Mouse (Mus musculus) heart, adult 2 months (tissue): ENCODE results near the gene Senp5. TPM values are rescaled to one million over a fixed set of nuclear protein-coding genes. Genes with fewer than 3 reads are reported as not detected.

Experiments
- DNase-seq, 2 experiments: peaks; one replicate each; pipeline ENCODE4 v3.0.0; 2021
- H3K27ac ChIP-seq: fragments of 200-600 bp; 2 replicates; pipeline ENCODE4 v1.8.1; 2022
- H3K27me3 ChIP-seq: fragments of 200-500 bp; 2 replicates; pipeline ENCODE4 v1.6.1; 2012; ENCODE audit warnings: mild to moderate bottlenecking, low read length, inconsistent platforms, mixed read lengths; ENCODE audit not compliant: control insufficient read depth, insufficient read depth
- H3K36me3 ChIP-seq: fragments of 200-500 bp; 2 replicates; pipeline ENCODE4 v1.6.1; 2012; ENCODE audit warnings: low read length, inconsistent platforms; ENCODE audit not compliant: control insufficient read depth, insufficient read depth
- H3K4me1 ChIP-seq: fragments of 200-500 bp; 2 replicates; pipeline ENCODE4 v1.6.1; 2011; ENCODE audit warnings: low read length; ENCODE audit not compliant: control insufficient read depth, insufficient read depth
- H3K4me3 ChIP-seq: fragments of 200-600 bp; 2 replicates; pipeline ENCODE4 v1.8.1; 2022
- H3K79me2 ChIP-seq: fragments of 200-500 bp; replicated peaks from 2 replicates; pipeline ENCODE4 v1.6.1; 2012; ENCODE audit warnings: mild to moderate bottlenecking, inconsistent platforms, low read length, moderate library complexity, mixed read lengths; ENCODE audit not compliant: control insufficient read depth, insufficient read depth
- H3K9ac ChIP-seq: fragments of 200-500 bp; 2 replicates; pipeline ENCODE4 v1.6.1; 2012; ENCODE audit warnings: low read depth, mild to moderate bottlenecking, control low read depth, inconsistent platforms, low read length, mixed read lengths
- CTCF ChIP-seq: fragments of 200-600 bp; IDR thresholded peaks from 2 replicates; pipeline ENCODE4 v1.8.1; 2022; ENCODE audit warnings: antibody characterized with exemption, mild to moderate bottlenecking, moderate library complexity
- EP300 ChIP-seq: fragments of 200-500 bp; IDR thresholded peaks from 2 replicates; pipeline ENCODE4 v1.6.1; 2011; ENCODE audit warnings: low read depth, low read length, control low read depth; ENCODE audit not compliant: insufficient read depth
- POLR2A ChIP-seq: fragments of 200-500 bp; IDR thresholded peaks from 2 replicates; pipeline ENCODE4 v1.6.1; 2011; ENCODE audit warnings: mild to moderate bottlenecking, low read depth, low read length, control low read depth; ENCODE audit not compliant: insufficient read depth
- WGBS: fragments of 180-500 bp; shearing (Covaris S2); methylation state at CpG from one replicate; pipeline ENCODE4 v1.1.7; 2018; 5-methylcytosine and 5-hydroxymethylcytosine counted together
- intact Hi-C: fragments of 180-260 bp; cut with DNase I; formaldehyde crosslinking; loops from one replicate; pipeline ENCODE4 v1.15.1; 2025
- microRNA-seq, 2 experiments: library from miRNA; unstranded; fragments of <30 nt; microRNA quantifications; one replicate each; pipeline ENCODE4 v1.2.0; 2021
- polyA plus RNA-seq: library from polyadenylated mRNA; depleted of rRNA; stranded (reverse); fragments of >200 nt; gene quantifications from 2 replicates; pipeline ENCODE4 v1.2.3, GENCODE M21; 2012; rRNA removed
- total RNA-seq, 2 experiments: library from RNA; stranded (reverse); gene quantifications; 2 replicates each; pipeline ENCODE4 v1.2.3; 2021

Gene Senp5
- total and polyA plus RNA-seq, 3 experiments = 3.5 to 12.8 (median 10.5) TPM

DNA sequence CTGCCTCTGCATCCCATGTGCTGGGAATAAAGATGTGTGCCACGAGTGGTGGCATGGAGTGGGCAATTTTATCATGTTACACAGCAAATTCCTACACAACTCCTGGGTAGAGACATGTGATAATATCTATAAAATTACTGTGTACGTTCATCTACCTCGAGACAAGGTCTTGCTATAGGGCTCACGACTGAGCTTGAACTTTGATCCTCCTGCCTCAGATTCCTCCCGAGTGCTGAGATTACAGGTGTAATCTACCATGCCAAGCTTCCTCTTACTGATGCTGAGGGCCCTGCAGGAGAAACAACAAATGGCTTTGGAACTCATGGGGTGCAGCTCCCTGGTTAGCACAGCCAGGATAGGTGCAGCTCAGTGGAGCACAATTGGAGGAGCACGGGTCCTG is 78.7 kb downstream of the Senp5 start:
- WGBS = 83% methylated on average over 6 of the region's 6 CpGs
- no peaks in the 10 kb centered on the region for H3K79me2 ChIP-seq
- DNase-seq = no peak
- no peaks in the 10 kb centered on the region for H3K4me1 ChIP-seq
- intact Hi-C loops = no loop called here
- no peak overlapping the region for H3K4me3 ChIP-seq
- no peaks in the 10 kb centered on the region for H3K36me3 ChIP-seq
- H3K9ac ChIP-seq = no peak overlapping the region
- no peaks in the 10 kb centered on the region for H3K27me3 ChIP-seq
- H3K27ac ChIP-seq = no peak overlapping the region
- TF ChIP-seq EP300 (no peak), CTCF (no peak), POLR2A (no peak)

- Histone ChIP-seq H3K27me3 (no peaks in the 10 kb centered on the region), H3K36me3 (no peaks in the 10 kb centered on the region), H3K79me2 (no peaks in the 10 kb centered on the region), H3K4me1 (no peaks in the 10 kb centered on the region), H3K4me3 (no peak overlapping the region), H3K9ac (no peak overlapping the region), H3K27ac (no peak overlapping the region)
- WGBS = 3% methylated on average over 14 of the region's 14 CpGs
- peak; percentile 60 to 73 for DNase-seq
- TF ChIP-seq CTCF = peak; percentile 97
- TF ChIP-seq POLR2A = no peak
- peak; percentile 67; the same call in 1 of the 2 replicates for TF ChIP-seq EP300
- intact Hi-C loops = loop anchor here (1.0 to 5.0 kb wide), 3 partner anchors 40 to 461 kb away; partner anchors contain the start of gene Meltf
Observed at GRCm38 (mm10) chr16:31918248-31918724, 84.8 kb downstream of the Senp5 start.

- Histone ChIP-seq H3K9ac (no peak overlapping the region), H3K36me3 (no peaks in the 10 kb centered on the region), H3K27me3 (no peaks in the 10 kb centered on the region), H3K4me3 (no peak overlapping the region), H3K4me1 (no peaks in the 10 kb centered on the region), H3K79me2 (no peaks in the 10 kb centered on the region), H3K27ac (no peak overlapping the region)
- 71% methylated on average over 11 of the region's 11 CpGs for WGBS
- TF ChIP-seq POLR2A (no peak), EP300 (no peak), CTCF (no peak)
- DNase-seq = no peak
- intact Hi-C loops = loop anchor here (1.0 to 5.0 kb wide), 3 partner anchors 39 to 460 kb away; partner anchors contain the start of gene Meltf
Observed at GRCm38 (mm10) chr16:31917776-31918175, 85.3 kb downstream of the Senp5 start.

DNA sequence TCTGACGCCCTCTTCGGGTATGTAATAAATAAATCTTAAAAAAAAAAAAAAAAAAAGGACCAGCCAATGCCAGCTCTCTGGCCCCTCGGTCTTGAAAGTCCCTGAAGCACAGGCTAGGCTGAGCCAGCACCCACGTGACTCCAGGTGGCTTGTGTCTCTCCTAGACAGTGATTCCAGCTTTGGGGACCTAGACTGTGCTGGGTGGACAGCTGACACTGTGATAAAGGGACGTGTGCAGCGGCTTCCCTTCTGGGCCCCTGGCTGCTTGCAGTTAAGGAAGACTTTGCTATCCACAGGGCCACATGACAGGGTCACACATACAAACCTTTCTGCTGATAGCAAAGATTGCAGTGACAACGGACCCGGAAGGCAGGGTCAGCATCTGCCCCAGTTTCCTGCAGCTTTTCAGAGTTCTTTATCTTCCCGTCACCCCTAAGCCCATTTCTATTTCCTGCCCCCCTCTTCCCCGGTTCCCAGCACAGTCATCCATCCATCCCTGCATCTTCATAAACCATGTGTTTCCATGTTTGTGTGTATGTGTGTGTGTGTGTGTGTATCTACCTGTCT is 92.7 kb downstream of the Senp5 start:
- Histone ChIP-seq H3K27me3 (no peaks in the 10 kb centered on the region), H3K27ac (no peak overlapping the region), H3K4me3 (no peak overlapping the region), H3K4me1 (peaks cover 1% of the 10 kb centered on the region; the same call in 1 of the 2 replicates), H3K9ac (no peak overlapping the region), H3K36me3 (no peaks in the 10 kb centered on the region), H3K79me2 (no peaks in the 10 kb centered on the region)
- intact Hi-C loops = no loop called here
- DNase-seq = no peak
- 41% methylated on average over 10 of the region's 10 CpGs for WGBS
- TF ChIP-seq CTCF (no peak), EP300 (no peak), POLR2A (no peak)

Small RNA genes within 50 kb of the gene (microRNA-seq; reads per million reads assigned to microRNA genes)
- 0 reads per million in 2 experiments for gene Gm26269

Other genes starting within 250 kb of the Senp5 start
- not detected for gene Meltf, start 124.5 kb downstream of the Senp5 start, total RNA-seq
- 0.23 TPM in 1 of 2 replicates, not detected in the other for gene Meltf, start 124.5 kb downstream of the Senp5 start, polyA plus RNA-seq
- gene Pigz, start 69.4 kb downstream of the Senp5 start, total RNA-seq = 1 to 10 TPM; 1.7 to 2.3 TPM
- 2.4 and 2.9 TPM in 2 replicates for gene Pigz, start 69.4 kb downstream of the Senp5 start, polyA plus RNA-seq
- gene 0610012G03Rik, start 54.8 kb downstream of the Senp5 start, total RNA-seq = 10 to 100 TPM; 69.9 to 75.4 TPM
- gene 0610012G03Rik, start 54.8 kb downstream of the Senp5 start, polyA plus RNA-seq = 86.3 and 88.9 TPM in 2 replicates
- gene Ncbp2, start 54.8 kb downstream of the Senp5 start, total RNA-seq = 10 to 100 TPM; 24.3 to 25.9 TPM
- gene Ncbp2, start 54.8 kb downstream of the Senp5 start, polyA plus RNA-seq = 7.9 and 17.5 TPM in 2 replicates
- gene Pak2, start 76.1 kb upstream of the Senp5 start, total RNA-seq = 10 to 100 TPM; 26.3 to 27.3 TPM
- 9.6 and 15.3 TPM in 2 replicates for gene Pak2, start 76.1 kb upstream of the Senp5 start, polyA plus RNA-seq
- 10 to 100 TPM; 21.0 to 21.2 TPM for gene Pigx, start 96.5 kb upstream of the Senp5 start, total RNA-seq
- gene Pigx, start 96.5 kb upstream of the Senp5 start, polyA plus RNA-seq = 12.4 and 23.2 TPM in 2 replicates
- 1 to 10 TPM; 8.6 to 9.8 TPM for gene Cep19, start 96.5 kb upstream of the Senp5 start, total RNA-seq
- gene Cep19, start 96.5 kb upstream of the Senp5 start, polyA plus RNA-seq = 8.8 and 9.7 TPM in 2 replicates
- 1 to 10 TPM; 3.9 to 4.7 TPM for gene Nrros, start 162.3 kb upstream of the Senp5 start, total RNA-seq
- gene Nrros, start 162.3 kb upstream of the Senp5 start, polyA plus RNA-seq = 9.1 and 9.5 TPM in 2 replicates
- gene Bex6, start 176.5 kb upstream of the Senp5 start, total RNA-seq = not detected
- not detected in 2 replicates for gene Bex6, start 176.5 kb upstream of the Senp5 start, polyA plus RNA-seq
- 10 to 100 TPM; 10.8 to 13.5 TPM for gene Fbxo45, start 243.9 kb upstream of the Senp5 start, total RNA-seq
- 3.3 and 6.2 TPM in 2 replicates for gene Fbxo45, start 243.9 kb upstream of the Senp5 start, polyA plus RNA-seq
- 1 to 10 TPM; 7.6 TPM for gene Wdr53, start 243.9 kb upstream of the Senp5 start, total RNA-seq
- 3.3 and 8.1 TPM in 2 replicates for gene Wdr53, start 243.9 kb upstream of the Senp5 start, polyA plus RNA-seq